Mouse (Mus musculus) common myeloid progenitor, adult 5-6 weeks (primary cell): ENCODE data around the gene Hist1h2bb. TPM values are rescaled to one million over a fixed set of nuclear protein-coding genes. Genes with fewer than 3 reads are reported as not detected.
"Not testable (repeated sequence)": the region's sequence is repeated elsewhere in the genome, so short reads cannot be mapped to it uniquely, and the experiment has no call there.

Experiments
- ATAC-seq: replicated peaks from 2 replicates; pipeline ENCODE4 v1.8.0; 2016; ENCODE audit warnings: low read depth, mild to moderate bottlenecking, moderate TSS enrichment, inconsistent platforms; ENCODE audit not compliant: poor library complexity, severe bottlenecking
- total RNA-seq: library from RNA; stranded (forward); fragments of 200-1000, 187-1606 nt; gene quantifications from 2 replicates; pipeline ENCODE4 v1.2.3, GENCODE M21; 2017

Gene Hist1h2bb
- total RNA-seq: 2,989 and 3,536 TPM in 2 replicates

DNA sequence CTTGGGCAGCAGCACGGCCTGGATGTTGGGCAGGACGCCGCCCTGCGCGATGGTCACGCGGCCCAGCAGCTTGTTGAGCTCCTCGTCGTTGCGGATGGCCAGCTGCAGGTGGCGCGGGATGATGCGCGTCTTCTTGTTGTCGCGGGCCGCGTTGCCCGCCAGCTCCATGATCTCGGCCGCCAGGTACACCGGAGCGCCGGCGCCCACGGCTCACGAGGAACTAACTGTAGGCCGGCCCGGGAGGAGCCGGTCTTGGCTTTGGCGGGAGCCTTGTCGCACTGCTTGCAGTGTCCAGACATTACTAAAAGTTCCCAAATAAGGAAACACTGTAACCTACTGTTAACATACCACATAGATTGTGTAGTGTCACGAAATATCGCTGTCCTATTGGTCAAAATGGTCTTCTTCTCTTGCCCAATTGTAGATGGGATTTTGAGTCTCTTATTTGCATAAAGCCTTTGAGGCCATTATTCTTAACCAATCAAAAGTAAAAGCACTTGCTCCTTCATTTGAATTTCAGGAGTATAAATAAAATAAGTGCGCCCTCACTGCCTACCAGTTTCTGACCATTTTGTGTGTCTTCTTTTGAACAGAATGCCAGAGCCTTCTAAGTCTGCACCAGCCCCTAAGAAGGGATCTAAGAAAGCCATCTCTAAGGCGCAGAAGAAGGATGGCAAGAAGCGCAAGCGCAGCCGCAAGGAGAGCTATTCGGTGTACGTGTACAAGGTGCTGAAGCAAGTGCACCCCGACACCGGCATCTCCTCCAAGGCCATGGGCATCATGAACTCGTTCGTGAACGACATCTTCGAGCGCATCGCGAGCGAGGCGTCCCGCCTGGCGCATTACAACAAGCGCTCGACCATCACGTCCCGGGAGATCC is at the start of gene Hist1h2bb:
Hist1h2bb (plus strand) TSS at position 534 of the 880 bp plus-strand sequence.
- peak; percentile 77 for ATAC-seq

DNA sequence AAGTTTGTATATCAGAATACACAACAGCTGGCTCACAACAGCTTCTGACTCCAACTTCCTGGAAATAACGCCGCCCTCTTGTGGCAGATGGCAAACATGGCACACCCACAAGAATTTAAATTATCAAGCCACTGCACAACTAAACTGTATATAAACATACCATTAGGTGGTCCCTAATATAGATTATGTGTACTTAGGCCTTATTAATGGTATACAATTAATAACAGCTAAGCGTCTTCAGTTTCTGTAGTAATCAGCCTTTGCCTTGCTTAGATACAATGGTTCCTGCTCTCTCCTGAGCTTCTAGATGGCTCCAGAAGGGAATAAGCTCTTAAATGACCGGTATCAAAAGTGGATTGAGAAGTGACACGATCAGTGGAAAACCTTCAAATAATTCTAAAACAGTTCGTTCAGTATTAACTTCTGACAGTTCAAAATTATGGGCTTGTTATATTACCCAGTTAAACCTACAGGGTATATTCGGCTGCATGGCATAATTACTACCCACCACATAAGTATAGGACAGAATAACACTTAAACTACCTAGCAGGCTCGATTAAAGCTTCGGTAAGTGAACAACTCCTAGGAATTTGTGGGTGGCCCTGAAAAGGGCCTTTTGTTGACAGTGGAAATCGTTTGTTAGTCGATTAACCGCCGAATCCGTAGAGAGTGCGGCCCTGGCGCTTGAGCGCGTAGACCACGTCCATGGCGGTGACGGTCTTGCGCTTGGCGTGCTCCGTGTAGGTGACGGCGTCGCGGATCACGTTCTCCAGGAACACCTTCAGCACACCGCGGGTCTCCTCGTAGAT is 48.8 kb upstream of the Hist1h2bb start:
- peak; percentile 43 for ATAC-seq

DNA sequence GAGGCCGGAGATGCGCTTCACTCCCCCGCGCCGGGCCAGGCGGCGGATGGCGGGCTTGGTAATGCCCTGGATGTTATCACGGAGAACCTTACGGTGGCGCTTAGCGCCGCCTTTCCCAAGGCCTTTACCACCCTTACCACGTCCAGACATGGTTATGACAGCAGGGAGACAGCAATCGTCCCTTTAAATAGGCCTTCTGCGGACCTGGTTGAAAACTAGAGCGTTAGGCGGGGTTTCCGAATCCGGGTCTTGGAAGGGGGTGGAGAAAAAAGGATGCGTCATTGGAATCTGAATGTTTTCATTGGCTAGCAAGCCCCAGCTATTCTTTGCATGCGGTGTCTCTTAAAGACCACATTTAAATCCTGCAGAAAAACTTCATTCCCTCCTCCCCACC is 48.2 kb upstream of the Hist1h2bb start, which contains the start of gene Hist1h4c:
Hist1h4c (minus strand) TSS at position 155 of the 394 bp plus-strand sequence.
- ATAC-seq: peak; percentile 82

DNA sequence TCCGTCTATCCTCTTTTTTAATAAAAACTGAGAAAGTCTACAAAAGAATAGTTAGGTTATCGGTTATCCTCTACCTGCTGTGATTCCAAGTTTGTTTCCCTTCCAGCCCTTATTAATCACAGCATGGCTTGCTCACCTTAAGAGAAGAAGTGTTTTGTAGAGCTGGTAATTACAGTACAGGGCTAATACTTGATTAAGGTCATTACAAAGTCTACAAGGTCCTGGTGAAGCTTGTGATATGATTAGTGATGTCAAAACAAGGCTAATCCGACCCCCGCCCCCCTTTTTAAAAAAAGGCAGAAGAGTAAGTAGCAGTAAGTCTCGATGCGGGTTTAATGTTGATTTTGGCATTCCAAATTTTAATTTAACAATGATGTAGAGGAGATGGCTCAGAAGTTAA is 47.5 kb upstream of the Hist1h2bb start:
- no peak for ATAC-seq

DNA sequence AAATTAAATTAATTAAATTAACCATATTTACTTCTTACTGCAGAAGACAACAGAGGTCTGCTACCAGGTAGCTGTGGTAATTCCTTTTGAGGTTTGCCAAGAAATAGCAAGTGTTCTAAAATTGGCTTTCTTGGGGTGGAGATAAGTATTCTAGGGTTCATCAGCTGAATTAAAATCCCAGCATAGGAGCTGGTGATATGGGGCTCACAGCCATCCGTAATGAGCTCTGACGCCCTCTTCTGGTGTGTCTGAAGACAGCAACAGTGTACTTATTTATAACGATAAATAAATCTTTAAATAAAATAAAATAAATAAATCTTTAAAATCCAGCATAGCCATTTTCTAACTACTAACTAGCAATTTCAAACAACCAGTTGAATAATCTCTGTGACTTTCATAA is 46.8 kb upstream of the Hist1h2bb start:
- ATAC-seq: no peak

DNA sequence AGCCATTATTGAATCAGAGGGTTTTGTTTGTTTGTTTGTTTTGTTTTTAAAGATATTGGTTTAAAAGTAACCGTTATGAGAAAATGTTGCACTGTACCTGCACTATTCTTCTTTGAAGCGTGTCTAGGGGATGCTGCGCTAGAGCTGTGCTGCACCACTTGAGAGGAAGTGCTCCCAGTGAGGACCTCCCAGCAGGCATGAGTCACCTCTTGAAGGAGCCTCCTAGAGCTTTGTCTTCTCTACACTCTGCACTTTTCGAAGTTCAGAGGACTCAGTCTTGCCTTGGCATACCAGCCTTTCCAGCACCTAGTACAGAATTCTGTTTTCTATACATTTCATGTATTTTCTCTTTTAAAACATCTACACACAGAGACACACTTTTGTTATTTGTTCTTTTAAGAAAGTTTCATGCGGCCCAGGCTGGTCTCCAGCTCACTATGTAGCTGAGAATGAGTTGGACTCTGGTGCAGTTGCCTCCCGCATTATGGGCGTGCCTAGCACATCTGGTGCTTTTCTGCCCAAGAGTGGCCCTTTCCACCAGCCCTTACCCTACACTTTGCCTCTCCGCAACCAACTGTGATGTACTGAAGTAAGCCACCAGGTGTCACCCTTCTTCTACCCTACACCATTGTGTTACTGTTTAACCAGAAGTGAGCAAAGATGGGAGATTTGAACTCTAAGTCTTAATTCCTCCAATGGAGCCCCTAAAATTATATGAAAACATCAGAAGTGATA is 45.6 kb upstream of the Hist1h2bb start:
- ATAC-seq: peak; percentile 64

DNA sequence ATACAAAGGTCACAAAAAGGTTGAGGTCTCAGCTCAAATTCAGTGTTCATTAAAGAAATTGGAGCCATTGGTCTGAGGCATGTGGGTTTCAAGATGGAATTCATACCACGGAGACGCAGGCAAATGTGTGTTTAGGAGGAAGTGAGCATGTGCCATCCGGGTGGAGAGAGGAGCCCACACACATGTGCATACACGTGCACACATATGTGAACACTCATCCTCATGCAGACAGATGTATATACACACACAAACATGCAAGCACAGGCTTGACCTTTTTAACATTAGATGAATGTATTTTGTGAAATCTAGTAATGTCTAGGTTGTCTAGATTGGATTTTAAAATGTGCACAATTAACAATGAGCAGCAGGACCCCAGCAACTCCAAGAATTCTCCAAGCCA is 44.3 kb upstream of the Hist1h2bb start:
- ATAC-seq: no peak

DNA sequence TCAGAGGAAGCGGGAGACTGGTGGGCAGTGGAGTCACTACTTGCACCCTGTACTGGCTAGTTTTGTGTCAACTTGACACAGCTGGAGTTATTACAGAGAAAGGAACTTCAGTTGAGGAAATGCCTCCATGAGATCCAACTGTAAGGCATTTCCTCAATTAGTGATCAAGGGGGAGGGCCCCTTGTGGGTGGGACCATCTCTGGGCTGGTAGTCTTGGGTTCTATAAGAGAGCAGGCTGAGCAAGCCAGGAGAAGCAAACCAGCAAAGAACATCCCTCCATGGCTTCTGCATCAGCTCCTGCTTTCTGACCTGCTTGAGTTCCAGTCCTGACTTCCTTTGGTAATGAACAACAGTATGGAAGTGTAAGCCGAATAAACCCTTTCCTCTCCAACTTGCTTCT is 43.7 kb upstream of the Hist1h2bb start:
- ATAC-seq: not testable (repeated sequence)

DNA sequence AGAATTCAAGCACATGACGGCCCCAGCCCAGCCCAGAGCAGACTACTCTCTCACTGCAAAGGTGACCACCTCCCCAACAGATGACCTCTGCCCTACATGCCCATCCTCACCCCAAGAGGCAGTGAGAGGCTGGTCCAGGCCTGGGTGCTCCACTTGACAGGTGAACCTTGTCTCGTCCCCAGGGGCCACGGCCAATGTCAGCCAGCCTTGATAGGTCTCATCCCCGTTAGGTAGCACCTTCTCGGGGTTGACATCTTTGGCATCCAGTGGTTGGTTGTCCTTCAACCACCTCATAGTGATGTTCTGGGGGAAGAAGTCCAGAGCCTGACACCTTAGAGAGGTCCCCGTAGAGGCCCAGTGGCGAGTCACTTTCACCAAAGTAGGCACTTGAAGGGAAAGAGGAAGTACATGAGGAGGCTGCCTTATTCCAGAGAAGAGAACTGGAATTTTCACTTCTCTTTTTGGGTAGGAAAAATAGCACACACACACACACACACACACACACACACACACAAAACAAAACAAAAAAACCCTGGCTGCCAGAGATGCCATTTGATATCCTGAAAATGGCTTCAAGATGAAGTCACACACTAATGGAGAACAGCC is 40.7 kb upstream of the Hist1h2bb start:
- peak; percentile 31 for ATAC-seq

DNA sequence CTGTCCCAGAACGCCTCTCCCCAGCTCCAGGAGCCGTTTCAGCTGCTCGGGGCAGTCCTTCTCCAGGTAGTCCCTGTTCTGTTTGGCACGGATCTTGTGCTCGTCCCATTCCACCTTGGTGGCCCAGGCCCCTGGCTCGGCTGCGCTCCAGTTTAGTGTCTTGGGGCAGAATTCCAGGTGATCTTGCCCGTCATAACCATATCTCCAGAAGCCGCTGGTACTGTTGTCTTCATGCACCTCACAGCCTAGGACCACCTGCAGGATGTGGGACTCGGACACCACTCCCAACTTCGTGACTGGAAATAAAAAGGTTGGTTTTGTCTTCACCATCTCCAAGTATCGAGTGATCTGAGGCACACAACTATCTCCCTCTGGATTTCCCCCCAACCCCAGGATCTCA is 39.8 kb upstream of the Hist1h2bb start:
- ATAC-seq: no peak

DNA sequence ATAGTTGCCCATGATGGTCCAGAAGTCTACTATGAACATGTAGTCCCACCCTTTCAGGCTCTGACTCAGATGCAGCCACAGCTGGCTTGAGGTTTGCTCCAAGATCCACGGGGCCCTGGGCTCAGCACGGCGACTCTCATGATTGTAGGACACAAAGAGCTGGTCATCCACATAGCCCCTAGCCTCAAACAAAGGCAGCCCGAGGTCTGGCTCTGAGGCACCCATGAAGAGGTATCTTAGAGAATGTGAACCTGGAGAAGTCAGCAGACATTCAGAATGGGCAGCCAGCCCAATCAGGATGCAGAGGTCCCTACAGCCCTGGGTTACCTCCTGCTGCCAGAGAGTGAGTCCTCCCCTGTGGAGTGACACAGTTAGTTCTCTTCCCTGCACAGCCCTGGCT is 38.5 kb upstream of the Hist1h2bb start:
- ATAC-seq: no peak

DNA sequence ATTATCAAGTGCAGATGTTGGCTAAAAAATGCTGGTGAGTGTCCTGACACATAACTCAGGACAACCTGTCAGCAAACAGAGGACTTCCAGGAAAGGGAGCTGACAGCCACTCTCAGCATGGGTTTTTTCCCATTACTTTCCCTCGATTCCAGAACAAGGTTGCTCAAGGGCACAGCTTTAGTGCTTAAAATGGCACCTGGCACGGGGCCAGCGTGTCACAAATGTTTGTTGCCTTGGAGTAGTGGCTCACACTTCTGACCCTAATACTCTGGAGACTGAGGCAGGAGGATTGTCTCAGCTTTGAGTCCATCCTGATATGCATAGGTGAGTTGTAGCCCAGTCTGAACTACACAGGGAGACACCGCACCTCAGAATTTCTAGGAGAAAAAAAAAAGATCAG is 37.9 kb upstream of the Hist1h2bb start:
- ATAC-seq: no peak

DNA sequence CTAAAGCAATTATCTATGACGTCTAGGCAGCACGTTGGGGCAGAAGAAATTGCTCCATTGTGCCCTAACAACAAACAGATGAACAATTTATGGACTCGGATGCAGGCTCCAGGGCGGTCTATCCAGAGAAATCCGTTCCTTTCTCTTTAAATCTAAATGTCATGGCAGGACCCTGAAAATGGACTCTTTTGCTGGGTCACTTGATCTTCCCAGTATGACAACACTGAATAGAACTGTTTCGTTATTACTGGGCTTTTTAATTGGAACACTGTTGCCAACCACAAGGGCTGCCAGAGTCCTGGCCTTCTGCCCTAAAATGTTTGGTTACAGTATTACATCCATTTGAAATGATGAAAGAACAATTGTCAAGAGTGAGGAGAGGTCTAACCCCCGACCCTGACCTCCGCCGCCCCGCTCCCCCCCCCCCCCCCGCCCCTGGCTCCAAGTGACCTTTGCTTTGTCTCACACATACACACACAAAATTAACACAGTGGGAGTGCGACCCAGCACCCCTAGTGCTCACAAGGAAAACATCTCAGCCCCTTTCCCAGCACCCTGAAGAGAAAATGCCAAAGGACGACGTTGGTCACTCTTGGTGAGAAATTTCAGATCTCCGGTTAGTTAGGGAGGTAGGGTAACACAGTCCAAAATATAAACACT is 36.7 kb upstream of the Hist1h2bb start:
- ATAC-seq: no peak

DNA sequence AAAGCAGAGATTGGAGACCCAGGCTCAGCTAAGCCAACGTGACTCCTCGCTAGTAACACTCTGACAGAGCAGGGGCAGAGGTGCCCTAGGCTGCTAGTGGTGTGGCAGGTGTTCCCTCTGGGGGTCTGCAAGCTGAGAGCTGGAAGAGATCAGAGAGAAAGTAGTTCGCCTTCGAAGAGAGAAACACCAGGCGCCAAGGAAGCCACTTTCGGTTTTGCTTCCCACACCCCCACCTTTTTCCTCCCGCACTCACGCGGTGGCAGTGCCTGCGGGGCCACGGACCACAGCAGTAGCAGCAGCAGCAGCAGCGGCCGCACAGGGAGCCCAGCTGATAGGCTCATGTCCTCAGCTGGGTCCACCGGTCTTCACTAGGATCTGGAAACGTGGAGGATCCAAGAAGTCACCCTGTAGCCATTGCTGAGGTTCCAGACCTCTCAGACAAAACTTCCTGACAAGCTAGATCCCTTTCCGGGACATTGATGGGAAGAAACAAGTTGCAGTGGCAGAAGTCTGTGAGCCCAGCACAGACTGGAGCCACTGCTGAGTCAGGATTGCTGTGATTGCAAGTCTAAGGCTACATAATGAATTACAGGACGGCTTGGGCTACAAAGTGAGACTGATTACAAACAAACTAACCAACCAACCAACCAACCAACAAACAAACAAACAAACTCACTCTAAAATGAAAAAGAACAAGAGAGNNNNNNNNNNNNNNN is 36.0 kb upstream of the Hist1h2bb start, which contains the start of gene Hfe:
Hfe (minus strand) TSS at position 481 of the 716 bp plus-strand sequence.
- ATAC-seq: peak; percentile 68

DNA sequence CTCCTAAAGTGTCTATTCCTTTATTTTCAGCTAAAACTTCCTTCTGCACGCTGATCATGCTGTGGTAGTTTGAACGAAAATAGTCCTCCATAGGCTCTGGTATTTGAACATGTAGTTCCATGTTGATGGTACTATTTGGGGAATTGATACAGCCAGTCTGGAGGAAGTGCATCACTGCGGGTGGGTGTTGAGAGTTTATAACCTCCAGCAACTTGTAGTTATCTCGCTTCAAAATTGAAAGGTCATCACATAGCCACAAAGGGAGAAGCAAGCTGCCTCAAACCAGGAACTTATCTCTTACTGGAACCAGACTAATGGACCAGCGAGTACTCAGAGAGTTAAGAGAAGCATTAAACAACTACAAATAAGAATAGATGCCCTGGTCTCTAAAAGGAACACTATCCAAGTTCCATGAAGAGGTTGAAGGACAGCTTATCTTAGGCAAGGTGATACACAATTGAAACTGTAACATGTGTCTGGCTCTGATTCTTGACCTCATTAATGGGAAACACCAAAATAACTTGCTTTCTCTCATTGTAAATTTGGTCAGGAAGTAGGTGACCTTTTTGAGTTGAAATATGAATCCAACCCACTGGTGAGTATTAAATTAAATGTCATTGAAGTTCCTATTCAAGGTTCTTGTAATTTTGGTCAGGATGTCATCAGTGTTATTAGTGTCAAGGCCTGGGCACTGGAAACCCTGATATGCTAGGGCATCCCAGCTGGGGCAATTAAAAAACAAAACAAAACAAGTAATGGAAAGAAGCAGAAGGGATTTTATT is 30.1 kb upstream of the Hist1h2bb start:
- peak; percentile 77 for ATAC-seq

DNA sequence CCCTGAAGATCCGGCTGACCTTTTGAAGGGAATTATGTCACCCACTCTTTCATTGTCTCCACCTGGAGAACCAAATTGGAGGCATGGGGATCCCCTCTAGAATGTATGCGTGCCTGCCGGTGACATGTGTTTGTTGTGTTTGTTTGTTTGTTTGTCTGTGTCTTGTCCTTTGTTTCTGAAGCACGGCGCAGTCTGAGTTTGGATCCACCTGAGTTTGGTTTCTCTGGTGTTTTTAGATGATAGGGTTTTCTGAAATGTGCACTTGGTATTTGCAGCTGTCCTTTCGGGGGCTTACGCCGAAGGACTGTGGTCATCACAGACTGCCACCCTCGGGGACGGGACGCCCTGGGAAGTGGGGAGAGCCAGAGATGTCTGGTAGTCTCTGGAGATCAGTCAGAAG is 29.4 kb upstream of the Hist1h2bb start:
- ATAC-seq: no peak

DNA sequence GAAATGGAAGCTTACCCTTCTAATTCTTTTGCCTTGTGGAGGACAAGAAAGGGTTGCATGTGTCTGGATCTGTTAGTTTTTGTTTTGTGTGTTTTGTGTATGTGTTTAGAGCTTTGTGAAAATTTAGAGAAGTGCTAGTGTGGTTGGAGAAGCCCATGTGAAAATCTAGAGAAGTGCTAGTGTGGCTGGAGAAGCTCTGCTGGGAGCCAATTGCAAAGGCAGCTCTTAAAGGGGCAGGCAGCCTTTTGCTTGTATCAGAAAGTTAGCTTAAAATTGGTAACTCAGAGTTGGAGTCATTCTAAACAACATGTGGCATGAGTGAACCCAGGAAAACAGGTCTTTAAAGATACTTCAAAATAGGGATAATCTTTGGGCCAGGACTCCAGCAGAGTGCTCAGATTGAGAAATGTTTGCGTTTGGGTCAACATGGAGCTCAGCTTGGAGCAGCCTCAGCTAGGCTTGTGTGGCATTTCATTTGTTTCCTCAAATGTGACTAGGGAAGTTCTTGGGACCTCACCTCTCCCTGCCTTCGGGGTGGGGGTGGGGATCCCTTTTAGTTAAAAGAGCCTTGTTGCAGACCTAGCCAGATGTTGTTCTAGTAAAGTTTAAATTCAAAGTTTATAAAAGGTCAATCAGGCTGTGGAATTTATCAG is 28.8 kb upstream of the Hist1h2bb start:
- ATAC-seq: not testable (repeated sequence)
